Comparison of ENCODE assay signal across 9 mouse cellular contexts in the genomic region with DNA sequence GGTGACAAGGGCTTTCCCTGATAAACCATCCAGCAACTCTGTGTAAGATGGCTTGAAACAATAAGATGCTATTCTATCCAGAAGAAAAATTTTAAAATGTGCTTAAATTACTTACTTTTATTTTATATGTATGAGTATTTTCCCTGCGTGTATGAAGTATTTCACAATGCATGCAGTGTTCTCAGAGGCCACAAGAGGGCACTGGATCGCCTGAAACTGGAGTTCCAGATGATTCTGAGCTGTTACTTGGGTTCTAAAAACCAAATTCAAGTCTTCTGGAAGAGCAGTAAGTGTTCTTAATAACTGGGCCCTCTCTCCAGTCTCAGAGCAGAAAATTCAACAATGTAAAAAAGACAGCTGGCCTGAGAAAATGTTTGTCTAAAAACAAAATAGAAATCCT. TPM values are rescaled to one million over a fixed set of nuclear protein-coding genes. Genes with fewer than 3 reads are reported as not detected.
A peak's percentile ranks its signal among the peaks of the same experiment; 100 is the strongest.
DNase-seq lines count a peak whose midpoint lies in the region; ATAC-seq and TF ChIP-seq lines count a peak whose summit lies in the region.
"Had no signal": no experiment of that assay in that cellular context is flagged by ENCODE, and none has a peak within 500 bp of the region (broad histone marks: within the 10 kb centered on the region; RNA-seq: fewer than 3 reads in every experiment).

No protein-coding gene starts in this region.

- H3K36me3 ChIP-seq in heart, embryonic 12.5 days: peaks cover 6% of the 10 kb centered on the region

- peak; percentile 67 to 81 for DNase-seq in heart, postnatal 10 days
- peak; percentile 20 to 63 for DNase-seq in CD8-positive naive resting alpha-beta T cell, adult 2 months (ENCODE audit: low read depth in 2 of 2, low spot score in 2 of 2)
- peak; percentile 73 for DNase-seq in brain, embryonic 14.5 days (ENCODE audit: low read depth)
- peak; percentile 10 for DNase-seq in layer of hippocampus, adult 9-11 months
- DNase-seq in telencephalon, adult 2 months (ENCODE audit: low read depth, low spot score): peak; percentile 31

- no peak overlapping the region for H3K27ac ChIP-seq in heart, embryonic 12.5 days (ENCODE audit: poor library complexity, severe bottlenecking)
- H3K27ac ChIP-seq: embryonic facial prominence, embryonic 12.5 days had no signal

- no peaks in the 10 kb centered on the region for H3K4me1 ChIP-seq in heart, embryonic 12.5 days (replicated peaks)
- H3K4me1 ChIP-seq: embryonic facial prominence, embryonic 12.5 days had no signal

- no peak for TF ChIP-seq POLR2A in brain, embryonic 14.5 days (IDR thresholded peaks at IDR 0.05; ENCODE audit: borderline replicate concordance, extremely low read depth, insufficient read depth, insufficient read length, poor library complexity, severe bottlenecking)

- intact Hi-C loops in heart, postnatal 10 days (cut with DNase I): loop anchor here (10.0 kb wide), 1 partner anchor 471 kb away; no protein-coding TSS in a partner anchor

- no peak for ATAC-seq in heart, embryonic 12.5 days (ENCODE audit: insufficient number of reproducible peaks, low FRiP score)
- peak; percentile 62; the same call in 1 of the 2 replicates for ATAC-seq in frontal cortex, adult (ENCODE audit: low TSS enrichment)
- ATAC-seq in megakaryocyte progenitor cell, adult 5-6 weeks (replicated peaks; ENCODE audit: poor library complexity): peak; percentile 76

- no peak overlapping the region for H3K4me2 ChIP-seq in heart, embryonic 12.5 days
- H3K4me2 ChIP-seq: embryonic facial prominence, embryonic 12.5 days had no signal

- TF ChIP-seq CTCF in brain, embryonic 14.5 days (IDR thresholded peaks at IDR 0.05; ENCODE audit: borderline replicate concordance, extremely low read depth, insufficient read depth, insufficient read length): peak; percentile 78; the same call in 1 of the 2 replicates

- H3K9ac ChIP-seq in heart, embryonic 12.5 days: no peak overlapping the region
- H3K9ac ChIP-seq: embryonic facial prominence, embryonic 12.5 days had no signal

- no peaks in the 10 kb centered on the region for H3K27me3 ChIP-seq in heart, embryonic 12.5 days (replicated peaks)
- H3K27me3 ChIP-seq: embryonic facial prominence, embryonic 12.5 days had no signal

- no peak overlapping the region for H3K4me3 ChIP-seq in heart, embryonic 12.5 days
- H3K4me3 ChIP-seq: embryonic facial prominence, embryonic 12.5 days had no signal

- H3K9me3 ChIP-seq in heart, embryonic 12.5 days (replicated peaks): no peaks in the 10 kb centered on the region
- H3K9me3 ChIP-seq: embryonic facial prominence, embryonic 12.5 days had no signal

- WGBS in heart, embryonic 12.5 days: 16% methylated on average over 2 of the region's 2 CpGs

RNA-seq across cellular contexts. Expression of a gene that starts 26.4 kb away (rescaled TPM):
- 10 to 100 TPM in 1 of 2 experiments, 1 to 10 TPM in 1; 9.2 to 10.8 TPM for total RNA-seq in heart, postnatal 10 days (2021)
- polyA plus RNA-seq in heart, embryonic 12.5 days (2016; fragmentation: Nextera tagmentation; extraction: Ambion mirVana): 13.0 and 14.3 TPM in 2 replicates
- 20.5 and 21.5 TPM in 2 replicates for polyA plus RNA-seq in brain, embryonic 14.5 days (2012; rRNA removed)
- total RNA-seq in megakaryocyte progenitor cell, adult 5-6 weeks (2015): 2.8 and 3.5 TPM in 2 replicates
- total RNA-seq in megakaryocyte progenitor cell, adult 5-6 weeks (2017): 4.7 and 6.5 TPM in 2 replicates

RNA-seq across cellular contexts. Expression of a gene that starts 30.7 kb away (rescaled TPM):
- 10 to 100 TPM; 18.4 to 20.9 TPM for total RNA-seq in heart, postnatal 10 days (2021)
- 20.5 and 20.8 TPM in 2 replicates for polyA plus RNA-seq in heart, embryonic 12.5 days (2016; fragmentation: Nextera tagmentation; extraction: Ambion mirVana)
- 18.8 and 19.7 TPM in 2 replicates for polyA plus RNA-seq in brain, embryonic 14.5 days (2012; rRNA removed)
- total RNA-seq in megakaryocyte progenitor cell, adult 5-6 weeks (2015): 19.3 and 23.8 TPM in 2 replicates
- total RNA-seq in megakaryocyte progenitor cell, adult 5-6 weeks (2017): 21.5 and 26.7 TPM in 2 replicates

RNA-seq across cellular contexts. Expression of a gene that starts 51.8 kb away (rescaled TPM):
- 10 to 100 TPM; 25.2 to 29.8 TPM for total RNA-seq in heart, postnatal 10 days (2021)
- polyA plus RNA-seq in heart, embryonic 12.5 days (2016; fragmentation: Nextera tagmentation; extraction: Ambion mirVana): 64.4 and 65.6 TPM in 2 replicates
- 12.5 and 18.9 TPM in 2 replicates for polyA plus RNA-seq in brain, embryonic 14.5 days (2012; rRNA removed)
- total RNA-seq in megakaryocyte progenitor cell, adult 5-6 weeks (2015): 23.9 and 25.8 TPM in 2 replicates
- 21.0 and 22.3 TPM in 2 replicates for total RNA-seq in megakaryocyte progenitor cell, adult 5-6 weeks (2017)

RNA-seq across cellular contexts. Expression of a gene that starts 51.9 kb away (rescaled TPM):
- total RNA-seq in heart, postnatal 10 days (2021): under 1 TPM; 0.32 to 0.53 TPM
- polyA plus RNA-seq in heart, embryonic 12.5 days (2016; fragmentation: Nextera tagmentation; extraction: Ambion mirVana): 1.3 and 1.8 TPM in 2 replicates
- 1.4 and 1.7 TPM in 2 replicates for polyA plus RNA-seq in brain, embryonic 14.5 days (2012; rRNA removed)
- total RNA-seq in megakaryocyte progenitor cell, adult 5-6 weeks (2015): 0.10 and 0.29 TPM in 2 replicates
- 1.4 TPM in 1 of 2 replicates, not detected in the other for total RNA-seq in megakaryocyte progenitor cell, adult 5-6 weeks (2017)

Comparison
In these comparisons a context has a peak if more than half of its experiments do, and no peak if none do; other contexts are left out.
1. DNase-seq: peak in every context shown above with its lines; median percentile 74 in heart, postnatal 10 days; 73 in brain, embryonic 14.5 days; 42 in CD8-positive naive resting alpha-beta T cell, adult 2 months; 31 in telencephalon, adult 2 months; 10 in layer of hippocampus, adult 9-11 months.